Mouse (Mus musculus): ENCODE data around the gene Lpin1.

Gene Lpin1

DNA sequence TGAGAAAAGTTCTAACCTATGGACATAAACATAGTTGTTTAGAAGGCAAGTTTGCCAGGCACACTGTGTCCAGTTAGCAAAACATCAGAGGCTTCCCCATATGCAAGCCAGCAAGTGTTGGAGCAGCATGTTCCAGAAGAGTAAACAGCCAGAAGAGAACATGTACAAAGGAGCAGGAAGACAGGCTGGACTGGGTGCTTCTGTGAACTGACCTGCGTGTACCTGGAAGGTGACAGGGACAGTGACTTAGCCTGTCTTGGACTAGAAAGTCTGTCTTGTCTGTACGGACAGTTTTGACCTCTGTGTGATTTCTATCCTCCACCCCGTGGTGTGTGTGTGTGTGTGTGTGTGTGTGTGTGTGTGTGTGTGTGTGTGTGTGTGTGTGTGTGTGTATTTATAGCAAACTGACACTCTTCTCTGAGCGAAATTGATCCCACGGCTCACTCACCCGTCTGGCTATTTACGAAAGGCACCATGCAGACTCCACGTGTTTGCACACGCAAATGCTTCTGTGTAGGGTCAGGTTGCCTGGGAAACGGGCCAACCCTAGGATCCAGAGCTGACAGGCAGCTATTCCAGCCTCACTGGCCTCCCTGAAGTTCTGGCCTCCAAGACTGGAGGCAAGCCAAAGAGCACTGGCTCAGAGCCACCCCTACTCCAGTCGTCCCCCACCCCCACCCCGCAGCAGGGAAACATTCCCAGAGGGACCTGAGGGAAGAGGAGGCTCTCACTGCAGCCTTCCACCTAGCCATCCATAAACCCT, 7.9 kb upstream of the Lpin1 start:
- peak; percentile 90 for DNase-seq

DNA sequence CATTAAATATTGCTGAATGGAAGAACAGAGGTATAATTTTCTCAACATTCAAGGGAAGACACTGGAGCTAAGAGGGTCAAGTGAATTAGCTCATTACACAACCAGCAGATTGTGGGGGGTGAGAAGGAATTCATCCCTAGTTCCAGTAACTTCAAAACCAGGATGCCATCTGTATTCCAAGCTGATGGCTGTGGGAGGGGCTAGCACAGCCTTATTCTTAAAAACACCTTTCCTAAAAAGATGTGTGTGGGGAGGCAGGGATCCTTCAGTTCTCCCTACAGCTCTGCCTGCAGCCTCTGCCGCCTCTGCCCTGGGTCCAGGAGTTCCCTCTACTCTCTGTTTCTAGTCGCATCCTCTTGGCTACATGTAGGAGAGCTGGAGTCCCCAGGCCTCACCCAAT, 5.0 kb upstream of the Lpin1 start:
- DNase-seq = no peak

DNA sequence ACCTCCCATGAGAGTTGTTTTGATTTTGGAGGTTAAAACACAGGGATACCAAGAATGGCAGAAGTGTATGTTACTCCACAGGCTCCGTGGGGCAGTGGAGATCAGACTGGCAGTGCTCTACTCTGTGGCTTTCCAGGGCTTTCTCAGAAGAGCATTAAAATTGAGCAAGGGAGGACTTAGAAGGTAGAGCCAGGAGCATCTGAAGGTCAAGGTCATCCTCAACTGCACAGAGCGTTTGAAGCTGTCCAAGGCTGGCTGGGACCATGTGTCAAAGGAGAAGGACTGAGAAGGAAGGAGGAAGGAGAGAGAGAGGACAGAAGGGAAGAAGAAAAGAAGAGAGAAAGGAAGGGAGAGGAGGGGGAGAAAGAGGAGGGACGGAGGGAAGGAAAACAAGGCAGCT, 3.8 kb upstream of the Lpin1 start:
- no peak for DNase-seq

DNA sequence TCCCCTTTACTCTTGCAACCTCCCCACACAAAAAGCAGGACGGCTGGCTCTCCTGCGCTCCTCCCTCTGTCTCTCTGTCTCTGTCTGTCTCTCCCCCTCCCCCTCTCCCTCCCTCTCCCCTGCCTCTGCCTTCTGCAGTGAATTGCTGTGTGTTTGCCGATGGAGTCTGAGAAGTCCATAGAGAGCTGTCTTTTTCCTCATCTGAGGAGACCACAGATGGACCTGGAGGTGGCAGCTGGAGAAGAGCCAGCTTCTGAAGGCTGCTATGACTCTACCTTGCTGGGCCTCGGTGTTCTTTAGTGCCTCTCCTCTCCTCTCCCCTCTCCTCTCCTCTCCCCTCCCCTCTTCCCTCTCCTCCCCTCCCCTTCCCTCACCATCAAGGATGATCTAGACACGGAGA, 5.1 kb downstream of the Lpin1 start:
- no peak for DNase-seq

DNA sequence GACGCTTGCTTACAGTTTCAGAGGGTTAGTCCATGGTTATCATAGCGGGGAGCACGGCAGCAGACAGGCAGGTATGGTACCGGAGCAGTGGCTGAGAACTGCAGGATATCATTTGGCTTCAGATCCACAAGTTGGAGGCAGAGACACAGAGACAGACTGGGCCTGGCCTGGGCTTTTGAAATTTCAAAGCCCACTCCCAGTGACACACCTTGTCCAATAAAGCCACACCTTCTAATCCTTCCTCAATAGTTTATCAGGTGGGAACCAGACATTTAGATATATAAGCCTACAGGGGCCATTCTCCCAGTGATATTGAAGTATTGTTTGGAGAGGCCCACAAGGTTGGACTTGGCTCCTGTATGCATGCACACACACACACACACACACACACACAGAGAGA, 8.5 kb downstream of the Lpin1 start:
- no peak for DNase-seq

DNA sequence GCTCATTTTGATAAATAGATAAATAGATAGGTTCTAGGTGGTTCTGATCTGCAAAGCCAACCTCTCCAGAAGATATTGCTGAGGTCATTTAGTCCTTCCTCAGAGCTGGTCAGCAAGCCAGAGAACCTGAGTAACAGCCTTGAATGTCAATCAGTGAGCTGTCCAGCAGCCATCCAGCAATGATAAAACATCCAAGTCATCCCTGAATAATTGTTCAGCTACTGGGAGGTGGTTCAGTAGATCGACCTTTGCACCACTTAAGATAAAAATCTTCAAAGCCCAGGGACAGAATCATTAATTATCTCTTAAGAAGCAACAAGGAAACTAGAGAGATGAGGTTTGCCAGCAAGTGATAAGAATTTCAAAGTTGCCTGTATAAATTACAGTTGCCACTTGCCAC, 10.4 kb downstream of the Lpin1 start:
- DNase-seq = no peak

DNA sequence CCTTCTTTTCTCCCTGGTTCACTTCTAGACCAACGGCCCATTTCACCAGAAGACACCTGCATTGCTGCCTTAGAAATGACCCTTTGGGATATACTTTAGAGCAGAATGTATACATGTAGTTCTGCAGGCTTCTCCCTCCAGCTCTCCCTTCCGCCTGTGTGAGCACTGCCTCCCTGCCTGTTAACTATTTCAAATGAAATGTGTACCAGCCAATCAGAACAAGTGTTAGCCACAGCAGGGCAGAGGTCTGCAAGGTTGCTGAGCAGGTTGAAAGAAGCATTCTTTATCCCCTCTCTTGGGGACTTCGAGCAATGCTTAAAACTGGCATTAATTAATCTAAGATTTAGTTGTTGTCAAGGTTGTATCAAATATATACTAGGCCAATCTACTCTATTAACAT, 11.4 kb downstream of the Lpin1 start:
- DNase-seq = no peak

DNA sequence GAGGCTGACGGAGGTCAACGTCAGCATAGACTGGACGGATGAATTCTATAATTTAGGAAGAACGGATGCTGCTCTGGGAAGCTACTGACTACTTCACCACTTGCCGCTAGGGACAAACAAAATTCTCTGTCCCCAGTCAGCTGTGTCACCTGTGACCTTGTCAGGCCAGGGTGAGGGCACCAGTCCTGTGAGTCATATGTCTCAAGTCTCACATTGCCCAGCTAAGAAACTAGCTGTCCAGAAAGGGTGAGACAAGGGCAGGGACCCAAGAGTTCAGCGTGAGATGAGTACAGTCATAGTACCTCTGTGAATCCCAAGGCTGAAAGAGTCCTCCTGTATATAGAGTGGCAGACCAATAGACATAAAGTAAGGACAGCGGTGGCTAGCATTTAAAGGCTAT, 17.0 kb downstream of the Lpin1 start:
- DNase-seq = no peak

DNA sequence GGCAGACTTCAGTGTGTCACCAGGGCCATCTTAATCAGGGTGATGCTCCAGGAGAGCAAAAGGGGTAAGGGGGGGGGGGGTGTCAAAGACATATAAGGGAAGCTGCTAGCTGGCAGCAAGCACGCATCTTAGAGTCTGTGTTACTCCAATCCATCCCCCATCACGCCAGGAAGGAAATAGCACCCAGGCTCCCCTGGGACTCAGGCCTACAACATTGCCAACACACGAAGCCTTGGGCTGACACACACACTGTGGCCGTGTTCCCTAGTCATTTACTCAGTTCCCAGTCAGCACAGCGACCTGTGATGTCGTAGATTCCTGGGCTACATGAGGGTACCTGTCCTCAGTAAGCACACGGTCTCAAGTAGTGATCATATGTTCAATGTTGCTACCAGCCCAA, 17.8 kb downstream of the Lpin1 start:
- DNase-seq = no peak

DNA sequence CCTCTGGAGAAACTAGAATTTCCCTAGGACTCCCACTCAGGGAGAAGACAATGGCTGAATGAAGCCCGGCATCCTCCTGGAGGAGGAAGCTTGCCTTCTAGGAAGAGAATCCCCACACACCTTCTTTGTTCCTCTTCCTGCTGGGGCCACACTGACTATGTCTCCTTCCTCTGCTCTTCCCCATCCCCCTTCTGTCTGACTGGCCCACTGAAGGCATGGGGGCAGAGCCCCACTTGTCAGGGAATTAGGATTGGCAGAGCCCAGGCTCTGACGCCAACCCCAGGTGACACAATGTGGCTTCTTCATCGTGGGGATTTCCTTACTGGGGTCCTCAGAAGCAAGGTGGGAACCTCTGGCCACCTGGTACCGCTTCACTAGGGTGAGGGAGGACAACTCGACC, 18.3 kb downstream of the Lpin1 start:
- DNase-seq = no peak

DNA sequence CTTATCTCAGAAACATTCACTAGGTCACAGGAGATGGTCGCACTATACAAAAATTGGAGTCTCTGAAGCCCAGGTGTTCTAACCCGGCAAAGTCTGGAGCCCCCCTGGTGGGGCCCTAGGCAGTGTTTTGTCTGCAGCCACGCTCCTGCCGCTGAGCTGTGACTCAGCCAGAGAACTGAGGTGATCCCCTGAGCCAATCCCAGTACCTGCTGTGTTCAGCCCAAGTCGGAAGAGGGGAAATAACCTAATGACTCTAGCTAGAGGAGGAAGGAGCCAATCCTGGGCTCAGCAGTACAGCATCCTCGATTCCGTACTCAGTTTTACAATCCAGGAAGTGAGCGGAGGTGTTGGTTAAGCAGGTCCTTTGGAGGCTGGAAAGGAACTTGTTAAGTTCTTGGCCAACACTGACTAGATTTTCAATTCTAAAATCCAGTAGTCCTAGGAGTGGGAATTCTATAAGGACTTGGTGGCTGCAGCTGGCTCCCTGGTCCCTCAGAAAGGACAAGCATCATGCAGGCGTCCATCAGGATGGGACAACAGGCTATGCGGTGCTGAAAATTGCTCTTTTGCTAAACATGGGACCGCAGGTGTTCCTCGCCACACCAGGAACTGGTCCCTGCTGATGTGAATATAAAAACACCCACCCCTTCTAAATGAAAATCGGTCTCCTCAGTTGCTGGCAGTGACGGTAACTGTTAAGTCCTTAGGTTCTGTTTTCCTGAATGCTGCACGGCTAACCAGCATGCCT, 19.1 kb downstream of the Lpin1 start:
- peak; percentile 80 for DNase-seq

DNA sequence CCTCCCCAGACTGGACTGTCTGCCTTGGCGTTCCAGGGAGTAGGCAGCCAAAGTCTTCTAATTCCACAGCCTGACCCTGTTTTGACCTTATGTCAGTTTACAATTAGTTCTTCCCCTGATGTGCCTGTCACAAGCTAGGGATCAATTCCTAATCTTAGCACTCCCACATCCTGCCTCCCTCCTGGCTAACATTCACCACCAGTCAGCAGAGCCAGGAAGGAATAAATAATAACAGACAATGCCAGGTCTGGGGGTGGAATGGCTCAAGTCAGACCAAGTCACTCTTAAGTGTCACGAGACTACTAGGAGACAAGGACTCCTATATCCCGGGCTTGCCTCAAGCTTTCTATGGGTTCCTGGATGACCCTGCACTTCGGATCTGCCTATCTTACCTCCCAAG, 20.8 kb downstream of the Lpin1 start:
- peak; percentile 39 for DNase-seq

DNA sequence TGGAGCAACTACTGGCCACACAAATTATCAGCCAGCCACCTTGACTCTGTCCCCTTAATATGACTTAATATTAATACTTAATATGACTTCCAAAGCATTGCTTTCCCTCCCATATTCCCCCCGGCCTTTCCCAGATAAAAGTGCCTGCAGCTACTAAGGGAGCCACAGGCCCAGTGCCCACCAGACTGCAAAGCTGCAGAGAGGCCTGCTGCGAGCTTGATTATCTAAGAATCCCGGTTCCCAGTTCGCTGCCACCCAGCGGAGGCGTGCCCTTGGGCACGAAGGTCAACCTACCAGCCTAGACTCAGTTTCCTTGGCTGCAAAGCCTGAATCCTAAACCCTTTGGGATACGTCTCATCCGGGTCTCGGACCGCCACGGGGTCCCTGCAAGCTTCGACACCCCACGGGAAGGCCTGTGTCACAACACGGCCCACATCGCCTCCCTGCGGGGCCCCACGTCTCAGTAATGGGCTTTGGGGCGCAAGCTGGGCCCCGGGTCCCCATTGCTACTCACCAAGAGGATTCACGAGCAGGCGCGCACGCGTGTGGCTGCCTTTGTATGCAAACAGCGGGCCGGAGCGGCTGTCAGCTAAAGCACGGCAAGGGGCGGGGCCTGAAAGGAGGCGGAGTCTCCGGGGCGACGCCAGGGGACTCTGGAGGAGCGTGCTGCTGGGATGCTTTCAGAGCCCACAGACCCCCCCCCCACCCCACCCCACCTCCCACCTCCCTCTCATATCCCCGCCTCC, 21.4 kb downstream of the Lpin1 start:
- DNase-seq = peak; percentile 97

DNA sequence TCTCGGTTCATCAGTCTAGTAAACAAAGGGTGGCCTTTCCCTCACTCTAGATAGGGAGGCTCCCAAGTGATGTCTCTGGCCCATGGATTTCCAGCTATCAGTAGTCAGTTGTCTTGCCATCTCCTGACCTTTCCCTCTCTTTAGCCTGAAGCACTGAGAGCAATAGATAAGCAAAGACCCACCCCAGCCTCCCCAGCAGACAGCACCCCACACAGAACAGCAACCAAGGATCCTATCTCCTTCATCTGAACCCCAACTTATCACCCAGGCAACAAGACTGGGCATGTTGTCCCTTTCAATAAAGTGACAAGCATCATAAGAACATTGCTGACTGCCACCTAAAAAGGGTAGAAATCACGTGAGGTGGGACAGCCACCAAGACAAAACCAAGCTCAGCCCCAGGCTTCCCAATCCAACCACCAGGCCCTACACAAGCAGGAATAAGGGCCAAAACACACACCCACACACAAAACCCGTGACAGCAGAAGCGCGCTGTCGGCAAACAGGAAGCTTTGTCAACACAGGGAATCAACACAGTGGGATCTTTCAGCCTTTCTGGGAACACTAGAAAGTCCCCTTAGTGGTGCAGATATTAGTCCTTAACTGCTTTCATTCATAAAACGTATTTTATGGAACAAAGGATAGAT, 22.2 kb downstream of the Lpin1 start:
- peak; percentile 43 for DNase-seq

DNA sequence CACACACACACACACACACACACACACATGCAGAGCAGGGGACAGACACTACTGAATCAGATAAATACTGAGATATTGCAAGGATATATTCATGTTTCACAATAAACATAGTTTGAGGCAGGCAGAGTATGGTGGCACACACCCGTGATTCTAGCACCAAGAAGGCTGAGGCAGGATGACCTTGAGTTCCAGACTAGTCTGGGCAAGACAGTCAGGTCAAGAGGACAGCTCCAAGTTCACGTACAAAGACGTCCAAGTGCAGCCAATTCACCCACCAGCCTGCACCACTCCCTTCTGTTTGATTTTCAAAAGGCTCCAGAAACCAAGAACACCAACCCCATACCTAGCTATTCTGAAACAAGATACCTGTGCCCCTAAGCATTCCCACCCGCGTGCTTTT, 23.0 kb downstream of the Lpin1 start:
- DNase-seq = no peak

DNA sequence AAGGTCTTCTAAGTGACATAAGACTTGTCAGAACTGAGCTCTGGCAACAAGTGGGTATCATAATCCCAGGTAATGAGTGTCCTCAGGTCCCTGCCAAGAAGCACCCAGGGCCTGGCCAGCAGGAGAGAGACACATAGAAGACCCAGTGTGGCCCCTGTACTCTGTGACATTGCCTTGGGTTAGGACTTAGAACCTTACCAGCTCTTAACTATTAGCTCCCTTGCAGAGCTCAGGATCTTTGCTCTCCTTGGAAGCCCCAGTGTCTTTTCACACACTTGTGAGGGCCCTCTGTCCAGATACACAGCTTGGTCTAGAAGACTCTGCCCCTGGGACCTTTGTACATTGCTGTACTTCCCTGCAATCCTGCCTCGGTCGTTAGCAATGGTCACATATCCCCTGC, 23.7 kb downstream of the Lpin1 start:
- no peak for DNase-seq

DNA sequence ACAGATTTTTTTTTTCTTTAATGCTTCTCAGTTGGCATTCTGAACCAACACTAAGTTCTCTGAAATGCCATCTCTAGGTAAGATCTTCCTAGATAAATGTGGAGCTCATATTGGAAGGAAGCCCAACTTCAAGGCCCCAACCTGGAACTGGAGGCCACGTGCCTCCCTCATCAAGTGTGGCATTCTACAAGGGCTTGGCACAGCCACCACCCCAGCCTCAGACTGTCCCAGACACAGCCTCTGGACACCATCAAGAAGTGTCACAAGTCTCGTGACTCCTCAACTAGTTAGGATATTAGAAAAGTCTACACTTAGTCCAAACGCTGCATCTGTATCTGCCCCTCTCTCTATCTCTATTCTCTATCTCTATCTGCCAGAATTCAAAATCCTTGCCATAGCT, 25.8 kb downstream of the Lpin1 start:
- no peak for DNase-seq

DNA sequence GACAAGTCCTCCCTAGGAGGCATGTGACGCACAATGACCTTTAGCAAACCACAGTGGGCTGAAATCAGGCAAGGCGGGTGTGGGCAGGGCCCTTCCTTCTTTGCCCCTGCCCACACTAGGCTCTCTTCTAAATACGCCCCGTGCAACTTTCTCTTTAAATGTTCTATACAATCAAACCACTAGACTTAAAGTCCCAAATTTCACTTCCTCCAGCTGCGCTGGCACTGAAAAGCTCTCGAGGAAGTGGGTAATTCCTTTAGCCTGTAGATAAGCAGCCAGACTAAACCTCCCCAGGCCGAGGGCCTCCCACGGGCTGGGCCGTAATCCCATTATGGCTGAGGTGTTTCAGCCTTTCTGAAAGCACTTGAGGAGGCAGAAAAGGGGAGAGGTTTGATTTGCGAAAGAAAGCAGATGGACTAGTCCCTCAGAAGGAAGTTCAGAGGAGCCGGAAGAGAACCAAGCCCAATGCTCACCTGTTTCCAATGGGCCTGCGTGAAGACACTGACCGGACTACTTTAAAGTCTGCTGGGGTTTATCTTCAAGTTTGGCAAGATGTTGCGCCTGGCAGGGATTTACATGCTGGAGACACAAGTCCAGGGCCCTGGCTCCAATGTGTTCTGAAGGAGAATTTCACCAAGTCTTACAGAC, 26.6 kb downstream of the Lpin1 start:
- peak; percentile 19 for DNase-seq

DNA sequence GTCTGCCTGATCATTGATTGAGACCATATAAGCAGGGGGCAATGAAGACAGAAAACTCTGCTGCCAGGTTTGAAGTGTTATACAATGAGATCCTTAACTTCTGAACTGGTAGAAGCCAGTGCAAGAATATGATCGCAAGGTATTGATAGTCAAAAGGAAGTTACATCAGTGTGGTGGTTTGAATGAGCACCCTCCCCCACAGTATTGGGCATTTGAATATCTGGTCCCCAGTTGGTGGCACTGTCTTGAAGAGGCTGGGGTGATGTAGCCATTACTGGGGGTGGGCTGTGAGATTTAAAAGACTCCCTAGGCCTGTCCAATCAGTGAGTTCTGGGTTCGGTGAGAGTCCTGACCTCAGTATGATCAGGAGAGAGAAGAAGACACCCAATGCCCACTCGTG, 27.5 kb downstream of the Lpin1 start:
- no peak for DNase-seq

DNA sequence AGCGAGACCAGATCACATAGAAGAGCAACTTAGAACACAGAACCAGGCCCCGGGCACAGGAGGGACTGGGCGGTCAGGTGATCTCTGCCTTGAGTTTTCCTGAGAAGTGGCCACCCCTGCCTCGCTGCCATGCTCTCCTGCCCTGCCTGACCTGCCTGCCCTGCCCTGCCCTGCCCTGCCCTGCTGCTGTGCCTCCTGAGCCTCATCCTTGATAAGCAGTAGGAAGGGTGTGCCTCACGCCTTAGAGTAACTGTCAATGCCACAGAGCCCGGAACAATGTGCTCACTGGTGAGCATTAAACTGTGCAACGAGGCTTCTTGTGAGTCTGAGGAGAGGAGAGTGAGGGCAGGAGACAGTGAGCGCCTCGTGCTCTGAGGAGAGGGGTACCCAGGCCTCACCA, 30.5 kb downstream of the Lpin1 start:
- DNase-seq = no peak

DNA sequence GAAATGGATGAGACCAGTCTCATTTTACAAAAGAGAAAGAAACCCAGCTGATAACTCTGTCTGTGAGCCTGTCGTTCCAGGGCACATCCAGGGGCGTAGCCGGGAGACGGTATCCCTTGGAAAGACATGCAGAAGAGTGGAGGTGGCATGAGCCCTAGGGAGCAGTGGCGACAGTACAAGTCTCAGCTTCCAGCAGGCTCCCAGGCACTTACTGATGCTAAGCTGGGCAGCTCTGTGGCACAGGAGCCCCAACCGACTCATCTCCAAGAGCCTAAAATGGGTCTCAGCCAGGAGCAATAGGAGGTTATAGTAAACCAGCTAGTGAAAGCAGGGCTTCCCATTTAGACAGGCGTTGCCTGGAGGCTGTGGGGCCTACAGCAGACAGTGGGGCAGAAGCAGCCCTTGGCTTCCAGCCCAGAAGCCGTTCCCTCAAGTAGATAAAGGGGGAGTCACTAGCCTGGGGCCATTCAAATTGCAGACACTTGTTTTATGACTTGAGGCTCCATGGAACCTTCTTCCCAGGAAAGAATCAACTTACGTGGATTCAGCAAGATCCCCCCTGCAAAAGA, 33.0 kb downstream of the Lpin1 start:
- peak; percentile 31 for DNase-seq

DNA sequence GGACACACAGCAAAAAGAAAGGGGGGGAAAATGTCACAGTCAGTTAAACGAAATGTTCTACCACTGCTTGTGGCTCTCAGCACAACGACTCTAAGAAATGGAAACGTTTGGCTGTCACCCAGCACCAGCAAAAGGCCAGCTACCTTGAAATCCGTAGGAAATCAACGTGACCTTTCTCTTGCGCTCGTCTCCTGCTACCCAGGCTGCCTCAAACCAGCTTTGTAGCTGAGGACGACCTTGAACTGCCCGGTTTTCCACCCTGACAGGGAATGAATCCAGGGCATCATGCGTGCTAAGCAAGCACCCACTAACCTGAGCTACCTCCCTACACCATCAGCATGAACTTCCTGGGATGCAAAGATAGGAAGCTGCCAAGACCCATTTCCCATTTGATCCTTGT, 39.5 kb downstream of the Lpin1 start:
- DNase-seq = no peak

Data from lung, postnatal 14 days (tissue).